Mouse (Mus musculus): ENCODE data around the gene Pi4ka. TPM values are rescaled to one million over a fixed set of nuclear protein-coding genes. Genes with fewer than 3 reads are reported as not detected.

Pi4ka gene
- 56.1 and 58.9 TPM in 2 replicates for polyA plus RNA-seq (2015; fragmentation: Nextera tagmentation; extraction: Ambion mirVana)

DNA sequence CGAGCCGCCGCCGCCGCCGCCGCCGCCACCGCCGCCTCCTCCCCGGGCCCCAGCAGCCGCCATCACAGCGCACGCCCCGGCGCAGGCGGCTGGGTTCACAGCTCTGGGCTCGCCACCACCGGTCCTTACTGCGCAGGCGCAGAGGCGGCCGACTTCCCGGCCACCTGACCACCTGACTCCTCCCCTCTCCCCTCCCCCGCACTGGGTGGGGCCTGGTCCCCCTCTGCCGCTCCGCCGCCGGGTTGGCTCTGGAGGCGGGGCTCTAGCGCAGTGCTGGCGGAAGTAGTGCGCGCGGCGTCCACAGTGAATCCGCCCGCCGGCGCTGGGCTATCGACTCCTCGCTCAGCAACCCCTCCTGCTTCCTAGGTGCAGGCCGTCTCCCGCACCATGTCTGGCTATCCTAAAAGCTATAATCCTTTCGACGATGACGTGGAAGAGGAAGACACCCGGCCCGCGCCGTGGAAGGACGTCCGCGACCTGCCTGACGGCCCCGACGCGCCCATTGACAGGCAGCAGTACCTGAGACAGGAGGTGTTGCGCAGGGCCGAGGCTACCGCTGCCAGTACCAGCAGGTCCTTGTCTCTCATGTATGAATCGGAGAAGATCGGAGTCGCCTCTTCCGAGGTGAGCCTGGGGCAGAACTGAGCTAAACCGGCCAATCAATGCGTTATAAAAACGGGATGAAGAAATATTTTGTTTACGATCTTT, at the start of gene Pi4ka, which contains the start of gene Snap29:
Pi4ka (minus strand) TSS at position 579 of the 708 bp plus-strand sequence.
Snap29 (plus strand) TSS at position 251 of the 708 bp plus-strand sequence.
- Histone ChIP-seq H3K27ac (replicated peaks) (peak within 1 kb of the TSS; percentile 85), H3K27me3 (no peaks in the 10 kb centered on the region), H3K9me3 (no peaks in the 10 kb centered on the region), H3K36me3 (peaks cover 3% of the 10 kb centered on the region; the same call in 1 of the 2 replicates), H3K9ac (replicated peaks) (peak within 1 kb of the TSS; percentile 76), H3K4me3 (peak within 1 kb of the TSS; percentile 79), H3K4me2 (replicated peaks) (peak within 1 kb of the TSS; percentile 56), H3K4me1 (peaks cover 35% of the 10 kb centered on the region)
- under 1% methylated on average over 69 of the region's 69 CpGs for WGBS
- ATAC-seq (replicated peaks): peak; percentile 98

DNA sequence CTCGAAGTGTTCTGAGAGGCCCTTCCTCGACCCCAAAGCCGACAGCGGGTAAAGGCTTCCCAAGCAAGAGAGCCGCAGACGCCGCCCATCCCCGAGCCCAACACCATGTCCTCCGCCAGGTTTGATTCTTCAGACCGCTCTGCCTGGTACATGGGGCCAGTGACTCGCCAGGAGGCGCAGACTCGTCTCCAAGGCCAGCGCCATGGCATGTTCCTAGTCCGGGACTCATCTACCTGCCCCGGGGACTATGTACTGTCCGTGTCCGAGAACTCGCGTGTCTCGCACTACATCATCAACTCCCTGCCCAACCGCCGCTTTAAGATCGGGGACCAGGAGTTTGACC, 46.2 kb upstream of the Pi4ka start:
- peaks cover 36% of the 10 kb centered on the region for H3K4me1 ChIP-seq
- no peaks in the 10 kb centered on the region for H3K9me3 ChIP-seq
- H3K4me2 ChIP-seq (replicated peaks): peak overlapping the region; percentile 92
- peaks cover 5% of the 10 kb centered on the region; the same call in 1 of the 2 replicates for H3K36me3 ChIP-seq
- no peak; the same call in 1 of the 2 replicates for ATAC-seq (replicated peaks)
- peak overlapping the region; percentile 96 for H3K9ac ChIP-seq (replicated peaks)
- H3K27ac ChIP-seq (replicated peaks): peak overlapping the region; percentile 98
- peak overlapping the region; percentile 95 for H3K4me3 ChIP-seq
- no peaks in the 10 kb centered on the region for H3K27me3 ChIP-seq
- WGBS: under 1% methylated on average over 24 of the region's 24 CpGs

DNA sequence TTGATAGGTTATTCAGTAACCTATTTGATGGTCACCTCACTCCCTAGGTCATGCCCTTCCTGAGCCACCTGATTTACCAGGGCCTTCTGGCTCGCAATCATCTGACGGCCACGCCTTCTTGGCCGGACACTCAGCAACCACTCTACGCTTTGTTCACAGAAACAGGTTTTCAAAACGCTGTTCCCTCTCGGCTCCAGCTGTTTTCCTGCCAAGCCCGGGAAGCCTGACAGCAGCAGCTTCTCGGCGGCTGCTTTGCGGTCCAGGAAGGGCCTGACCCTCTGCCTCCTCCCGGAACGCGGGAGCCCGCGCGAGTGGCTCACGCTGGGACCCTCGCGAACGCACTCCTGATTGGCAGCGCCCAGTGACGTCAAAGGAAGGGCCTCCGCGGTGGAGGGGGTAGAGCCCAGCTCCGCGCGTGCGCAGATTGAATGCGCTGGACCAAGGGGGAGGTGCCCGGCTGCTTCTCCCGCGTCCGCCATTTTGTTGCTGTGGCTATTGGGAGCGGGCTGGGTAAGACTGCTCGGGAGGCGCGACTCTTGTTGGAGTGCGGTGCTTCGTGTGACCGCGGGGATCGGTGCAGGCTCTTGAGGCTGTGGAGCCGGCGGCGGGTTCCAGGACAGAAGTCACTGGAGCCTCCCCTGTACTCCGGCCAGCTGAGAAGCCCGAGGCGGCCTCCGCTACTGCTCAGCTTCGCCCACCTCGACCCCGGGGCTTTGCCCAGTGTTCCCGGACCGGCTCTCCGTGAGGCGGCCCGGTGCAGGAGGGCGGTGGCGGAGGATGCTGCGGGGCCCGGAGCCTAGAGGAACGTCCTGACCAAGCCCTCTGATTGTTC, 45.6 kb upstream of the Pi4ka start, which contains the start of gene Crkl:
Crkl (plus strand) TSS at position 447 of the 832 bp plus-strand sequence.
- H3K9ac ChIP-seq (replicated peaks): peak within 1 kb of the TSS; percentile 96
- H3K4me1 ChIP-seq: peaks cover 31% of the 10 kb centered on the region
- no peaks in the 10 kb centered on the region for H3K9me3 ChIP-seq
- WGBS: under 1% methylated on average over 62 of the region's 63 CpGs
- H3K27ac ChIP-seq (replicated peaks): peak within 1 kb of the TSS; percentile 98
- peak; percentile 98 for ATAC-seq (replicated peaks)
- H3K36me3 ChIP-seq: peaks cover 5% of the 10 kb centered on the region; the same call in 1 of the 2 replicates
- H3K27me3 ChIP-seq: no peaks in the 10 kb centered on the region
- H3K4me3 ChIP-seq: peak within 1 kb of the TSS; percentile 95
- H3K4me2 ChIP-seq (replicated peaks): peak within 1 kb of the TSS; percentile 92

DNA sequence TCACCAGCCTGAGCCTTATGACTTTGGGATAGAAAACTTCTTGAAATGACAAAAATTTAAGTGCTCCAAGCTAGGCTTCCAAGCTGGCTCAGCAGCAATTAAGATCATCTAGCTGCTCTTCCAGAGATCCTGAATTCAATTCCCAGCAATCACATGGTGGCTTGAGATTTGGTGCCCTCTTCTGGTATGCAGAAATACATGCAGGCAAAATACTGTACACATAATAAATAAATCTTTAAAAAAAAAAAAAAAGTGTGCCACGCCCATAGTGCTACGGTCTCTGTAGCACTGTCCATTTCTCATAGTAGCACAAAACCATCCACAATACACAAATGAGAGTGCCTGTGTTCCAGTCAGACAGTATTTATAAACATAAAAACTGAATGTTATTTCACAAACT, 26.5 kb upstream of the Pi4ka start:
- H3K9me3 ChIP-seq: no peaks in the 10 kb centered on the region
- WGBS: 82% methylated on average over 2 of the region's 2 CpGs
- no peak overlapping the region for H3K4me3 ChIP-seq
- H3K36me3 ChIP-seq: peaks cover 14% of the 10 kb centered on the region
- H3K4me1 ChIP-seq: no peaks in the 10 kb centered on the region
- no peaks in the 10 kb centered on the region for H3K27me3 ChIP-seq
- no peak overlapping the region for H3K4me2 ChIP-seq (replicated peaks)
- no peak for ATAC-seq (replicated peaks)
- no peak overlapping the region for H3K9ac ChIP-seq (replicated peaks)
- no peak overlapping the region for H3K27ac ChIP-seq (replicated peaks)

DNA sequence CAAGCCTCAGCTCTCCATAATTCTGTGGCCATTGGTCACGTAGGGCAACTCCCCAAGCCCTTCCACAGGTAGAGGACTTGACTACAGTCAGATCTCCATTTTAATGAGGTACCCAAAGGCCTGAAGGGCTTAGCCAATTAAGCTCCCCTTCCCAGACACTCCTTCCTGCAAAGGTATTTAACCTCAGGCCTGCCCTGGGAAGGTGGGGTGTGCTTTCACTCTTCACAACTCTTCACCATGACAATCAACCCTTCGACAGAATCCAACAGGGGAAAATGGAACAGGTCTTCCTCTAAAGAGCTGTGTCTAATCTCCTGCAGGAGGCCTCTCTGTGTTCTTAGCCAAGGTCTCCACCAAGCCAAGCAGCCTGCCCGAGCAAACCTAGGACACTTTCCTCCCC, 16.9 kb upstream of the Pi4ka start:
- H3K27me3 ChIP-seq: no peaks in the 10 kb centered on the region
- H3K4me2 ChIP-seq (replicated peaks): no peak overlapping the region
- H3K9ac ChIP-seq (replicated peaks): no peak overlapping the region
- no peak overlapping the region for H3K4me3 ChIP-seq
- H3K4me1 ChIP-seq: no peaks in the 10 kb centered on the region
- ATAC-seq (replicated peaks): no peak
- peaks cover 68% of the 10 kb centered on the region for H3K36me3 ChIP-seq
- 68% methylated on average over 3 of the region's 3 CpGs for WGBS
- H3K9me3 ChIP-seq: no peaks in the 10 kb centered on the region
- no peak overlapping the region for H3K27ac ChIP-seq (replicated peaks)

DNA sequence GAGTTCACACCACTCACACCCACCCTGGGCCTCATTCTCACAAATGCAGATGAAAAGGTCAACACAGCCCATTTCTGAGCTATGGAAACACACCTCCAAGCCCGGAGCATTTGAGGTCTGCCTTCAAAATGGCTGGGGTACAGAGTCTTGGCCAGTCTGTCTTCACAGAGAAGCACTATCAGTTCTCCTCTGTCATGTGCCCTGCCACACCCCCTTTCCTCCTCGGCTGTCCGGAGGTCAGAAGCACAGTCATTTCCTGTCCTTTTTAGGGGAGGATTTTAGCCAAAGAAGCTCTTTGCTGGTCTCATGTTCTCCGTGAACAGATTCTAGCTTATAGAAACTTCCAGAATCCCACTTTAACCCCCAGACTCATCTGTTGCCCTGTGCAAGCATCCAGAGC, 4.1 kb upstream of the Pi4ka start:
- Histone ChIP-seq H3K4me1 (peaks cover 22% of the 10 kb centered on the region), H3K36me3 (no peaks in the 10 kb centered on the region; the same call in 1 of the 2 replicates), H3K27me3 (no peaks in the 10 kb centered on the region), H3K27ac (replicated peaks) (no peak overlapping the region), H3K4me3 (no peak overlapping the region), H3K4me2 (replicated peaks) (no peak overlapping the region), H3K9ac (replicated peaks) (no peak overlapping the region), H3K9me3 (no peaks in the 10 kb centered on the region)
- ATAC-seq (replicated peaks): no peak
- 77% methylated on average over 4 of the region's 4 CpGs for WGBS

DNA sequence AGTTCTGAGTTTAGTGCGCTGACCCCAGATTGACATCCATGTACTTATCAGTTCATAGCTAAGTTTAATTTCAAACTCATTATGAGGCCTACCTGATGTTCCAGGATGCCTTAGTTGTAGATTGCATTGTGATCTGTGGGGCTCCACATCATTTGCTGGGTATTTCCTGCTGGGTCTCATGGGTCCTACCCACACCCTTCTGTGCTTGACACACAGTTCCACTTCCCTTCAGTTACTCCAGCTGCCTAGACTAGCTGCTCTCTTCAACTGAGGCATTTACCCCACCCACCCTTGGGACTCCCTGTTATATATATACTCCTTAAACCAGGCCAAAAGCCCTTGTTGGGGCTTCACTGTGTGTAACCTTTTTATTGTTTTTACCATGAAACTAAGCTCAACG, 2.9 kb upstream of the Pi4ka start:
- Histone ChIP-seq H3K4me1 (peaks cover 33% of the 10 kb centered on the region), H3K27ac (replicated peaks) (no peak overlapping the region), H3K36me3 (no peaks in the 10 kb centered on the region; the same call in 1 of the 2 replicates), H3K4me2 (replicated peaks) (no peak overlapping the region), H3K9me3 (no peaks in the 10 kb centered on the region), H3K4me3 (no peak overlapping the region), H3K9ac (replicated peaks) (no peak overlapping the region), H3K27me3 (no peaks in the 10 kb centered on the region)
- WGBS: 88% methylated on average over 2 of the region's 2 CpGs
- ATAC-seq (replicated peaks): no peak

DNA sequence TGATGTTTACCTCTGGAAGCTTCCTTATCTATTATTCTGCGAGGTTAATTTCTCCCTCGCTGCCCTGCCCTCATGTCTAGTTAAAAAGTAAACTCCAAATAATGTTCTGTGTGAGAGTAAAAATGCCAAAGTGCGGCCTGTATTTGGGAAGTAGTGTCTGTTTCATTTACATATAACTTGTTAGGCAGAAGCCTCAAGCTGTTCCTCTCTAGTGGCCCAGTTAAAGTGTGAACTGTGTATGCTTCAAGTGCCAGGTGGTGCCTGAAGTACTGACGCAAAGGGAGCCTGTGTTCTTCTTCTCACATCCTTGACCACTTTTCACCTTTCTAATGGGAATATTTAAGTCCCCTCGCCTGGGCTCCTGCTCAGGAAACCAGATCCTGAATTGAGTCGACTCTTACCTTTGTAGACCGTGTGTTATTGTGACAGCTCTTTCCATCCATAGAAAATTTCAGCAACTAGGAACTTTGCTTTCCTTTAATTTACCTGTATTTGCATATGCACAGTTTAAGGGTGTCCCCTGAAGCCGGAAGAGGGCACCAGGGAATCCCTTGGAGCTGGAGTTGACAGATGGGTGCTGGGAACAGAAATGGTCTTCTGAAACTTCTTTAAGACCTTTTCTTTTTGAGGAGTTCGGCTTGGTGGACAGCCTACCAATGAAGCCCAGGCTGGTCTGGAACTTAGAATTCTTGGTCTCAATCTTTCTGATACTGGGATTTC, 558 bp upstream of the Pi4ka start:
- H3K27me3 ChIP-seq: no peaks in the 10 kb centered on the region
- peak overlapping the region; percentile 76 for H3K9ac ChIP-seq (replicated peaks)
- H3K4me2 ChIP-seq (replicated peaks): peak overlapping the region; percentile 56
- H3K9me3 ChIP-seq: no peaks in the 10 kb centered on the region
- H3K27ac ChIP-seq (replicated peaks): peak overlapping the region; percentile 85; the same call in 1 of the 2 replicates
- H3K4me3 ChIP-seq: peak overlapping the region; percentile 79
- peaks cover 3% of the 10 kb centered on the region; the same call in 1 of the 2 replicates for H3K36me3 ChIP-seq
- H3K4me1 ChIP-seq: peaks cover 35% of the 10 kb centered on the region
- 35% methylated on average over 9 of the region's 9 CpGs for WGBS
- no peak for ATAC-seq (replicated peaks)

DNA sequence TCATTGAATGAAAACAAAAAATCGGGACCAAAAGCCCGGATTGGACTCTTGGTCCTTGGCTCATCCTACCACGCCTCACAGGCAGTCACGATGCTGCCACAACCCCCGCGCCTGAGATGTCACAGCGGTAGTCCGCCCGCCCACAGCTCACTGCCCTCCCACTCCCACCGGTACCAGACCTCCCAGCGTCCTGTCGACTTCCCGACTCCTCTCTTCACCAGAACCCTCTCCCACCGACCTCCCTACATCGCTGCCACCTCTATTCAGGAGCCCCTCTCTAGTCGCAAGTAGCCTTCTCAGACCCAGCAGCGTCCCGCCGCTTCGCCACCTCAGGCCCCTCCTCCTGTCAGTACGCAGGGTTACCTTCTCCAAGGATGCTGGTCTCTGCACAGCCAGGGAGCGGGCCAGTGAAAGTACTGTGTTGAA, 830 bp downstream of the Pi4ka start:
- Histone ChIP-seq H3K36me3 (peaks cover 3% of the 10 kb centered on the region; the same call in 1 of the 2 replicates), H3K27ac (replicated peaks) (peak overlapping the region; percentile 85), H3K9ac (replicated peaks) (peak overlapping the region; percentile 76), H3K4me1 (peaks cover 35% of the 10 kb centered on the region), H3K9me3 (no peaks in the 10 kb centered on the region), H3K4me3 (peak overlapping the region; percentile 79), H3K27me3 (no peaks in the 10 kb centered on the region), H3K4me2 (replicated peaks) (peak overlapping the region; percentile 50)
- WGBS: 0% methylated on average over 22 of the region's 22 CpGs
- ATAC-seq (replicated peaks): peak; percentile 88

DNA sequence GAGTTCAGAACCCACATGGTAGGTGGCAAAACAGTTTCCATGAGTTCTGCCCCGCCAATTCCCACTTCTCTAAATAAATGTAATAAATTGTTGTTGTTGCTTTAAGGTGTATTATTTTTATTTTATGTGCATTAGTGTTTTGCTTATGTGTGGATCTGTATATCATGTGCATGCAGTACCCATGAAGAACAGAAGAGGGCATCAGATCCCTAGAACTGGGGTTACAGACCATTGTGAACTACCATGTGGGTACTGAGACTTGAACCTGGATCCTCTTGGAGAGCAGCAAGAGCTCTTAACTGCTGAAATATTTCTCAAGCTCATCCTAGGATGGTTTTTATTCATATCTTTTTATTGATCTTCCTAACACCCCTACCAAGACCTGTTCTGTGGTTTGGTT, 3.3 kb downstream of the Pi4ka start:
- peaks cover 28% of the 10 kb centered on the region for H3K4me1 ChIP-seq
- H3K4me3 ChIP-seq: no peak overlapping the region
- H3K36me3 ChIP-seq: peaks cover 3% of the 10 kb centered on the region; the same call in 1 of the 2 replicates
- no peak overlapping the region for H3K9ac ChIP-seq (replicated peaks)
- H3K4me2 ChIP-seq (replicated peaks): no peak overlapping the region
- no peaks in the 10 kb centered on the region for H3K9me3 ChIP-seq
- H3K27ac ChIP-seq (replicated peaks): no peak overlapping the region
- WGBS: 77% methylated on average over 1 of the region's 1 CpGs
- ATAC-seq (replicated peaks): no peak
- H3K27me3 ChIP-seq: no peaks in the 10 kb centered on the region

DNA sequence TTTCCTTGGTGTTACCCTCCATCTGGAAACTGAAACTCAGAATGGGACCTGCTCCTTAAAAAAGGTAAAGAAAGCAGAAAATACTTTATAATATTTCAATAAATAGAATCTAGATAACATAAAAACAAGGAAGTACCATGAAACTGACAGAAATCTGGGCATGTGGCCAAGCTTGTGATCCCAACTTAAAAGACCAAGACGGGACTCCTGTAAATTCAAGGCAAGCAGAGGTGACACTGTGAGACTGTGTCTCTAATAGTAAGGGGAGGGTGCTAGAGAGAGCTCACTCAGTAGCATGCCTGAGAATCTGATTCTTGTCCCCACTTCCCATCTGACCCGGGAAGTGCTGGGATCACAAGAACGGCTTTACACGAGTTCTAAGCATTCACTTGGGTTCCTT, 13.3 kb downstream of the Pi4ka start:
- no peaks in the 10 kb centered on the region for H3K9me3 ChIP-seq
- no peak for ATAC-seq (replicated peaks)
- no peak overlapping the region for H3K27ac ChIP-seq (replicated peaks)
- no peak overlapping the region for H3K9ac ChIP-seq (replicated peaks)
- WGBS: 67% methylated on average over 4 of the region's 4 CpGs
- H3K4me1 ChIP-seq: no peaks in the 10 kb centered on the region
- no peaks in the 10 kb centered on the region for H3K27me3 ChIP-seq
- no peak overlapping the region for H3K4me2 ChIP-seq (replicated peaks)
- 0 out of 2 replicates have a peak, but pooled peaks cover 9% of the 10 kb centered on the region for H3K36me3 ChIP-seq
- H3K4me3 ChIP-seq: no peak overlapping the region
